Mouse (Mus musculus) spleen, postnatal 36 days (tissue): ENCODE results near the gene 2310022A10Rik.
A peak's percentile ranks its signal among the peaks of the same experiment; 100 is the strongest.

Experiments used
- DNase-seq, 2 experiments: peaks; one replicate each; pipeline ENCODE4 v3.0.0; 2022; ENCODE audit warnings: low spot score in 2 of 2, mixed read lengths in 1 of 2

2310022A10Rik gene

GRCm38 (mm10) chr7:27540935-27541334 lies 12.1 kb upstream of the 2310022A10Rik start:
- no peak for DNase-seq

- peak; percentile 80 to 83 for DNase-seq
Measured at GRCm38 (mm10) chr7:27541431-27541830, 11.6 kb upstream of the 2310022A10Rik start.

- no peak for DNase-seq
Measured at GRCm38 (mm10) chr7:27541922-27542321, 11.1 kb upstream of the 2310022A10Rik start.

- peak; percentile 85 to 88 for DNase-seq
Measured at GRCm38 (mm10) chr7:27542392-27543033, 10.5 kb upstream of the 2310022A10Rik start.

GRCm38 (mm10) chr7:27543065-27543464 lies 10.0 kb upstream of the 2310022A10Rik start:
- DNase-seq = no peak

- no peak for DNase-seq
Measured at GRCm38 (mm10) chr7:27543851-27544250, 9.2 kb upstream of the 2310022A10Rik start.

- peak; percentile 86 to 88 for DNase-seq
Measured at GRCm38 (mm10) chr7:27544675-27545370, 8.2 kb upstream of the 2310022A10Rik start.

- no peak for DNase-seq
Measured at GRCm38 (mm10) chr7:27549597-27549996, 3.4 kb upstream of the 2310022A10Rik start.

- DNase-seq = no peak
Measured at GRCm38 (mm10) chr7:27552070-27552469, 963 bp upstream of the 2310022A10Rik start.

GRCm38 (mm10) chr7:27560291-27560887 lies 7.4 kb downstream of the 2310022A10Rik start:
- no peak for DNase-seq

GRCm38 (mm10) chr7:27560978-27561377 lies 7.9 kb downstream of the 2310022A10Rik start:
- DNase-seq = no peak

GRCm38 (mm10) chr7:27569580-27570224 lies 16.7 kb downstream of the 2310022A10Rik start:
- DNase-seq = no peak

- DNase-seq = no peak
Measured at GRCm38 (mm10) chr7:27572133-27572532, 19.1 kb downstream of the 2310022A10Rik start.

GRCm38 (mm10) chr7:27574124-27574880 lies 21.3 kb downstream of the 2310022A10Rik start:
- no peak for DNase-seq

GRCm38 (mm10) chr7:27576914-27577313 lies 23.9 kb downstream of the 2310022A10Rik start:
- peak; percentile 60 to 66 for DNase-seq

GRCm38 (mm10) chr7:27577589-27577988 lies 24.6 kb downstream of the 2310022A10Rik start:
- no peak for DNase-seq

GRCm38 (mm10) chr7:27578465-27578864 lies 25.4 kb downstream of the 2310022A10Rik start:
- no peak for DNase-seq

GRCm38 (mm10) chr7:27580380-27581174 lies 27.5 kb downstream of the 2310022A10Rik start:
- DNase-seq = no peak

GRCm38 (mm10) chr7:27586861-27587260 lies 33.8 kb downstream of the 2310022A10Rik start:
- no peak for DNase-seq

- no peak for DNase-seq
Measured at GRCm38 (mm10) chr7:27587741-27588140, 34.7 kb downstream of the 2310022A10Rik start.

GRCm38 (mm10) chr7:27590088-27590487 lies 37.1 kb downstream of the 2310022A10Rik start:
- no peak for DNase-seq
